Mouse (Mus musculus) thymus, adult 2 months (tissue): ENCODE data around the gene Anp32b. TPM values are rescaled to one million over a fixed set of nuclear protein-coding genes. Genes with fewer than 3 reads are reported as not detected.

Experiments
- DNase-seq: peaks from one replicate; pipeline ENCODE4 v3.0.0; 2021
- H3K27ac ChIP-seq: fragments of 200-500 bp; 2 replicates; pipeline ENCODE4 v1.5.1; 2012; ENCODE audit warnings: low read length, control low read depth; ENCODE audit not compliant: control insufficient read depth, insufficient read depth
- H3K27me3 ChIP-seq: fragments of 200-500 bp; 2 replicates; pipeline ENCODE4 v1.6.1; 2012; ENCODE audit warnings: mild to moderate bottlenecking, low read length, moderate library complexity, mixed read lengths; ENCODE audit not compliant: control insufficient read depth, insufficient read depth
- H3K36me3 ChIP-seq: fragments of 200-500 bp; 2 replicates; pipeline ENCODE4 v1.6.1; 2012; ENCODE audit warnings: mild to moderate bottlenecking, low read length, moderate library complexity; ENCODE audit not compliant: control insufficient read depth, insufficient read depth
- H3K4me1 ChIP-seq: fragments of 200-500 bp; replicated peaks from 2 replicates; pipeline ENCODE4 v1.6.1; 2012; ENCODE audit warnings: low read length; ENCODE audit not compliant: control insufficient read depth, insufficient read depth
- H3K4me3 ChIP-seq: fragments of 200-500 bp; 2 replicates; pipeline ENCODE4 v1.5.1; 2012; ENCODE audit warnings: mild to moderate bottlenecking, low read length, control low read depth, moderate library complexity; ENCODE audit not compliant: control insufficient read depth, insufficient read depth
- CTCF ChIP-seq: fragments of 200-500 bp; IDR thresholded peaks from 2 replicates; pipeline ENCODE4 v1.5.1; 2012; ENCODE audit warnings: mild to moderate bottlenecking, control low read depth, low read length, moderate library complexity, borderline replicate concordance; ENCODE audit not compliant: control insufficient read depth, poor library complexity, insufficient read depth; ENCODE audit errors: extremely low read depth
- POLR2A ChIP-seq: fragments of 200-500 bp; IDR thresholded peaks from 2 replicates; pipeline ENCODE4 v1.6.1; 2012; ENCODE audit warnings: mild to moderate bottlenecking, low read length, control low read depth, moderate library complexity; ENCODE audit not compliant: control insufficient read depth, poor library complexity, insufficient read depth; ENCODE audit errors: extremely low read depth
- WGBS: fragments of 180-500 bp; shearing (Covaris S2); methylation state at CpG from one replicate; pipeline ENCODE4 v1.1.7; 2018; 5-methylcytosine and 5-hydroxymethylcytosine counted together
- polyA plus RNA-seq: library from polyadenylated mRNA; depleted of rRNA; stranded (reverse); fragments of >200 nt; gene quantifications from 2 replicates; pipeline ENCODE4 v1.2.3, GENCODE M21; 2012

The Anp32b gene
- polyA plus RNA-seq, 1 experiment: 52.6 TPM

- 1% methylated on average over 58 of the region's 58 CpGs for WGBS
- Histone ChIP-seq H3K27ac (no peak within 1 kb of the TSS), H3K4me3 (peak within 1 kb of the TSS; percentile 89), H3K4me1 (peaks cover 22% of the 10 kb centered on the region), H3K27me3 (no peaks in the 10 kb centered on the region), H3K36me3 (peaks cover 18% of the 10 kb centered on the region)
- peak; percentile 96 for DNase-seq
- TF ChIP-seq CTCF (0 out of 2 replicates have a peak, but pooled peaks have one; percentile 31), POLR2A (peak; percentile 95)
Measured at GRCm38 (mm10) chr4:46489028-46489925, 38.6 kb downstream of the Anp32b start, which contains the start of gene Nans. Nans (plus strand) TSS chr4:46489248.

- Histone ChIP-seq H3K27ac (no peak overlapping the region), H3K4me3 (no peak overlapping the region), H3K4me1 (peaks cover 7% of the 10 kb centered on the region), H3K36me3 (peaks cover 23% of the 10 kb centered on the region), H3K27me3 (no peaks in the 10 kb centered on the region)
- WGBS: 95% methylated on average over 6 of the region's 6 CpGs
- TF ChIP-seq CTCF (no peak), POLR2A (no peak)
- no peak for DNase-seq
Measured at GRCm38 (mm10) chr4:46493071-46493470, 42.4 kb downstream of the Anp32b start.

GRCm38 (mm10) chr4:46495543-46495942, 44.8 kb downstream of the Anp32b start:
- H3K27me3 ChIP-seq: no peaks in the 10 kb centered on the region
- peaks cover 33% of the 10 kb centered on the region for H3K36me3 ChIP-seq
- WGBS: 87% methylated on average over 12 of the region's 12 CpGs
- H3K4me3 ChIP-seq: no peak overlapping the region
- DNase-seq: no peak
- no peak overlapping the region for H3K27ac ChIP-seq
- TF ChIP-seq POLR2A (no peak), CTCF (no peak)
- no peaks in the 10 kb centered on the region; the same call in 1 of the 2 replicates for H3K4me1 ChIP-seq

- H3K4me3 ChIP-seq: no peak overlapping the region
- H3K36me3 ChIP-seq: peaks cover 48% of the 10 kb centered on the region
- TF ChIP-seq POLR2A: no peak
- no peak; the same call in 1 of the 2 replicates for TF ChIP-seq CTCF
- H3K27ac ChIP-seq: no peak overlapping the region
- DNase-seq: peak; percentile 85
- whole genome bisulfite sequencing: 57% methylated on average over 4 of the region's 4 CpGs
- no peaks in the 10 kb centered on the region for H3K27me3 ChIP-seq
- no peaks in the 10 kb centered on the region for H3K4me1 ChIP-seq
Measured at GRCm38 (mm10) chr4:46497286-46497892, 46.7 kb downstream of the Anp32b start.

GRCm38 (mm10) chr4:46498511-46498910, 47.8 kb downstream of the Anp32b start:
- DNase-seq: no peak
- Histone ChIP-seq H3K4me1 (no peaks in the 10 kb centered on the region), H3K4me3 (no peak overlapping the region), H3K27me3 (no peaks in the 10 kb centered on the region), H3K36me3 (peaks cover 50% of the 10 kb centered on the region), H3K27ac (no peak overlapping the region)
- WGBS: 93% methylated on average over 3 of the region's 3 CpGs
- TF ChIP-seq POLR2A (no peak), CTCF (no peak)

GRCm38 (mm10) chr4:46498976-46499375, 48.3 kb downstream of the Anp32b start:
- Histone ChIP-seq H3K27ac (no peak overlapping the region), H3K4me1 (no peaks in the 10 kb centered on the region), H3K27me3 (no peaks in the 10 kb centered on the region), H3K4me3 (no peak overlapping the region), H3K36me3 (peaks cover 47% of the 10 kb centered on the region)
- DNase-seq: peak; percentile 57
- 19% methylated on average over 4 of the region's 4 CpGs for WGBS
- TF ChIP-seq POLR2A (no peak), CTCF (no peak)
